Mouse (Mus musculus): ENCODE measurements at regions not wholly inside any gene's neighbourhood (a gene's known extent, or its start where the extent isn't known, plus 50 kb on each side); places are given as distances from the start of the nearest gene placed in this dataset.

DNA sequence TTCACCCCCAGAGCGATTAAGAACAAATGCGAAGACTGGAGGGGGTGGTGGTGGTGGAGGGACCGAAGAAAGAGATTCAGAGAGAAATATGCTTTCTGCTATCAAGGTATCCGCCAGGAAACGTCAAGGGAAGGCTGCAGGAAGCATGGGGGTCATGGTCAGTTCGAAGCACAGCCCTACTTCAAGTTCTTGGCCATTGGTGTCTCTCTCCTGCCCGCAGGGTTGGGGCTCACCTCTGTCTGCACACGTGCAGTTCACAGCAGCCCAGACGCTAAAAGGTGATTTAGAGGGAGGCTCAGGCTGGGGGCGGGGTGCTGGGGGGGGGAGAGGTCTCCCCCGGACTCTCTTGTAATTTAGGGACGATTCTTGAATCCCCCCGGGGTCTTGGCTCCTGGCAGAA lies 533.1 kb upstream of the Tbx3 start:
- TF ChIP-seq CTCF (IDR thresholded peaks at IDR 0.05; ENCODE audit: insufficient read depth, low read depth, low read length): no peak
- no peak for TF ChIP-seq POLR2A (IDR thresholded peaks at IDR 0.05; ENCODE audit: insufficient read depth, low read depth, low read length)
